Mouse (Mus musculus) spleen, adult 12 weeks (tissue): ENCODE data around the gene Atp9a.

Source experiments
- DNase-seq: peaks from one replicate; pipeline ENCODE4 v3.0.0; 2022; ENCODE audit warnings: low spot score

Atp9a gene

DNA sequence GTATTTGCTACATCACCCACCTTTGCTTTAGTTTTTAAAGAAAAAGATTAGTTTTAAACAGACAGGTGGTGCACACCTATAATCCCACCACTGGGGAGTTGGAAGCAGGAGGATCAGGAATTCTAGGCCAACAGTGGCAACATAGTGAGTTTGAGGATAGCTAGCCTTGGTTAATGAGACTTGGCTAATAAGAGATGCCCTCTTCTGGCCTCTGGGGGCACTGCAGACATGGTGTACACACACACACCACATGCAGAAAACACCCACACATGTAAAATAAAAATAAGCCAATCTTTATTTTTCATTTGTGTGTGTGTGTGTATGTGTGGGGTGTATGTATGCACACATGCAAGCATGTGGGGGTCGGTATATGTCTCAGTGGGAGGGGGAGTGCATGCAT lies 3.4 kb downstream of the Atp9a start:
- no peak for DNase-seq

DNA sequence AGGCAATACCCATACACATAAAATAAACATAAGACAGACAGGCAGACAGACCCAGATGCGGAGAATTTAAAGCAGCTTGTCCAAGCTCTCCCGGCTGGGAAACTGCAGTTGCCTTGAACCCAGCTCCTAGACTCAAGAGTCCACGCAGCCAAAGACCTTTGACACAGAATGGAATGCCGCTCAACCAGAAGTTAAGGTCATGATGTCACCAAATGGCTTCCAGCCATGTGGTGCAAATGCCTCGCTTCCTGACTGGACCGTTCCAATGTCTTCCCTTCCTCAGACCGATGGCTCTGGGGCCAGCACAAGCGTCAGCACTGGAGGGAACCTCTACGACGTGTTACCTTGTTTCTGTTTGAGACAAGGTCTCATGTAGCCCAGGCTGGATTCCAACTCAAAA lies 4.3 kb downstream of the Atp9a start:
- no peak for DNase-seq

DNA sequence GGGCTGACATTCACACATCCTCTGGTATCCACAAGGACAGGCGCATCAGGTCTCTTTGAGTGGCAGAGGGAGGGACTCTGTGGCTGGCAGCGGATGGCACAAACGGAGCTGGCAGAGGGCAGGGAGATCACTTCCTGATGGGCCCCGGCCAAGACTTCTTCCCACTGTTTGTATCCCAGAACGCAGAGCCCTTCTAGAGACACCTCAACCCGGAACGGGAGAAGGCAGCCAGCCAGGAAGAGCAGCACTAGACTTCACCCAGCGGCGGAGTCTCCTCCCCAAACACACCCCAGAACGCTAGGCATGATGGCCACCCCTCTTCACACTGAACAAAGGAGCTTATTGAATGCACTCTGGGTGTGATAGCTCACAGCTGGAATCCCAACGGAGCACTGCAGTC lies 8.2 kb downstream of the Atp9a start:
- no peak for DNase-seq

DNA sequence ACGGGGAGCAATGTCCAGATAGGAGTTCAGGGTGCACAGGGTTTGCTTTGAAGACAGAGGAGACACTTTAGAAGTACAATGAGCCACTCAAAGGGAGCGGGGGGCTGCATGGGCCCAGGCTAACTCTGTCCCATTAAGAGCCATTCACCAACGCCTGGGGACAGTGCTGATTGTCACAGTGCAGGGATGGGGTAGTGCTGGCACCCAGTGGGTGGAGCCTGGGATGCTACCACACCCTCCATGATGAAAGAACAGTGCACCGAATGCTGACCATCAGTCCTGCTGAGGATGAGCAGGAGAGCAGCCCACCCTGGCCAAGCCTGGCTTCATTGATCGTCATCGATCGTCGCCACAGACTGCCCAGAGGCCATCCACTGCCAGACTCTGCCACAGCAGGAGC lies 11.0 kb downstream of the Atp9a start:
- no peak for DNase-seq

DNA sequence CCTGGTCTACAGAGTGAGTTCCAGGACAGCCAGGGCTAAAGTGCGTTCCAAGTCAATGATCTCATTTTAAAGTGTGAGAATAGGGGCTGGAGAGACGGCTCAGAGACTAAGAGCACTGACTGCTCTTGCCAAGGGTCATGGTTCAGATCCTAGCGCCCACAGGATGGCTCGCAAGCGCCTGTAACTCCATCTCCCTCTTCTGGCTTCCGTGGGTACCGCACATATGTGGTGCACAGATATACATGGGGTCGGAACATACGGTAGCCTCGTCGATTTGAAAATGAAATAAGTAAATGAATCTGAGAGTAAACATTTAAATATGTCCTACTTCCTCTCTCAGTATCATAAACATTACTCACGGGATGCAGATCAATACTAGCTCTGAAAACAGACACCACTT lies 12.5 kb downstream of the Atp9a start:
- no peak for DNase-seq

DNA sequence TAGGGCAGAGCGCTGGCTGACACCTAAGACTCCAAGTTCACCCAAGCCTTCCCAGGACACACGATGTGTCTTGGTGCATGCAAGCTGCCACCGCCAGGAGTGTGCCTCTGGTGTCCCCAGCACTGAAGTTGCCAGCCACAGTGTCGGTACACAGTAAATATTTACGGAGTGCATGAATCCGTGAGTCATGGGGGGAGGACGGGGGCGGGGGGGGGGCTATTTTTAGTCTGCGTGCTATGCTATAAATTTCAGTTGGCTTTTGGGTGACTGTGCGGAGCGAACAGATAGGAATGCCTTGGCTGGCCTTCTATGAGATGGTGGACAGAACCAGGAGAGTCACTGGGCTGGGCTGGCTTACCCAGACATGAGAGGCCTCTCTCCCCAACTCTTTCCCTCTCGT lies 14.2 kb downstream of the Atp9a start:
- no peak for DNase-seq

DNA sequence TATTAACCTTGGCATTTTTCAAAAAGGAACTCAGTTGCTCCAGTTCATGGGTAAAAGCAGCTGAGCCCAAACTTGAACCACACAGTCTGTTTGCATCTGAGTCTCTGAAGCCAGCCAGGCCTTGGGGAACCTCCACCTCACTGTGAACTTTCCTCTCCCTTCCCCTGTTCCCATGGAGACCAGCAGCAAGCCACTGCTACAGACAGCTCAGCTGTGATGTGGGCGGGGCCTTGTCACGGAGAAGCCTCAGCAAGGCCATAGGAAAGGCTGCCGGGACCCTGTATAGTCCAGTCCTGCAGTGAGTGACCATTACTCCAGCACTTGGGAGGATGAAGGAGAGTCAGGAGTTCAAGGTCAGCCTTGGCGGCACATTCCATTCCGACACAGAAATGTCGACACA lies 16.2 kb downstream of the Atp9a start:
- DNase-seq: no peak

DNA sequence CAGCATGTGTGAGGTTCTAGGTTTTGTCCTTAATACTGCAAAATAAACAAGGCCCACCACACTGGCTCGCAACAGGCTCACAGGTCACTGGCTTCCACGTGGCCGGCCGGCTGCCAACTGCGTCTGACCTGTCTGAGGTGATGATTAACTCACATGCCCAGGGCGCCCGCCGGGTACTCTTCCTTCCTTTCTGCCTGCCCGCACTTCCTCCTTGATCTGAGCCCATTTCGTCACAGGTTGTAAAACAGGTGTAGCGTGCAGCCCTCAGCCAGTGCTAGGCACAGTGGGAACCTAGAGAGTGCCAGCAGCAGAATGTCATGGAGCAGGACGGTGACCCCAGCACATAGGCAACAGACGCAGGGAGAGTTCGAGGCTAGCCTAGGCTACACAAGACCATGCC lies 20.9 kb downstream of the Atp9a start:
- DNase-seq: no peak

DNA sequence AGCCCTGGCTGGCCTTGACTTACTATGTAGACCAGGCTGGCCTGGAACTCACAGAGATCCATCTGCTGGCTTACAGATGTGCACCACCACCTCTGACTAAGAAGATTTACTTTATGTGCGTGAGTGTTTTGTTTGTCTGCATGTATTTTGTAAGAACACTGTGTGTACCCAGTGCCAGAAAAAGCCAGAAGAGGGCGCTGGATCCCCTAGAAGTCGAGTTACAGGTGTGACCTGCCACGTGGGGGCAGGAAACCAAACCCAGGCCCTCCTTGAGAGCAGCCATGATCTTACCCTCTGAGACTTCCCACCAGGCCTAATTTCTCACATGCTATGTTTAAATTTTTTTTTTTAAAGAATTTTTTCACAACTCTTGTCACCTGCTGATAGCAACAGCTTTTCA lies 22.5 kb downstream of the Atp9a start:
- DNase-seq: no peak

DNA sequence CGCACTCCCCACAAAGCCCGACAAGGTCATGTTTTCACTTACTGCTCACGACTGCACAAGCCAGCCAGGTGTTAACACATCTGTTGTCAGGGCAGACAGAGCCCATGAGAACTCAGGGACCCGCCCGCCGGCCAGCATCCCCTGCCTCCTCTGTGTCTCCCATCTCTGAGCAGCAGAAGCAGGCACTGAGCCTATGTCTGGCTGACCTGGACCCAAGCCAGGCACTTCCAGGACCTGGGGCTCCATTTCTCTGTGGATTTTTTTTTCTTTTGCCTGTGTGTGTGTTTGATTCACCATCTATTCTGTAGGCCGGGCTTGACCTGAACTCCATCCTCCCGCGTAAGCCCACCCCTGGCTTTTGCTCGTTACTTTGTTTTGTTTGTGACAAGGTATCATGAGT lies 23.5 kb downstream of the Atp9a start:
- no peak for DNase-seq

DNA sequence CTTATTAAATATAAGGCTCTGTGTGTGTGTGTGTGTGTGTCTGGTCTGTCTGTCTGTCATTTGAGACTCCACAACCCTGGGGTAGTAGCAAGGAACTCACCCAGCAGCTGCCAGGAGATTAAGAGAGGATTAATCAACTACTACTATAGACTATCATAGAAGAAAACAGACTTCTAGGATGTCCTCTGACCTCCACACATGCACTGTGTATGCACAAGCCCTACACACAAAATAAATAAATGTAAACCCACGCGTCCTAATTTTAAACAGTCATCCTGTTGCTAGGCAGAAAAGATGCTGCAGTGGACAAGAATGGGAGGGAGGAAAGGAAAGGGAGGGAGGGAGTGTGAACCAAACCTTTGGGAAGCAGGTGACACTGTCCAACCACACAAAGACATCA lies 23.9 kb downstream of the Atp9a start:
- DNase-seq: no peak

DNA sequence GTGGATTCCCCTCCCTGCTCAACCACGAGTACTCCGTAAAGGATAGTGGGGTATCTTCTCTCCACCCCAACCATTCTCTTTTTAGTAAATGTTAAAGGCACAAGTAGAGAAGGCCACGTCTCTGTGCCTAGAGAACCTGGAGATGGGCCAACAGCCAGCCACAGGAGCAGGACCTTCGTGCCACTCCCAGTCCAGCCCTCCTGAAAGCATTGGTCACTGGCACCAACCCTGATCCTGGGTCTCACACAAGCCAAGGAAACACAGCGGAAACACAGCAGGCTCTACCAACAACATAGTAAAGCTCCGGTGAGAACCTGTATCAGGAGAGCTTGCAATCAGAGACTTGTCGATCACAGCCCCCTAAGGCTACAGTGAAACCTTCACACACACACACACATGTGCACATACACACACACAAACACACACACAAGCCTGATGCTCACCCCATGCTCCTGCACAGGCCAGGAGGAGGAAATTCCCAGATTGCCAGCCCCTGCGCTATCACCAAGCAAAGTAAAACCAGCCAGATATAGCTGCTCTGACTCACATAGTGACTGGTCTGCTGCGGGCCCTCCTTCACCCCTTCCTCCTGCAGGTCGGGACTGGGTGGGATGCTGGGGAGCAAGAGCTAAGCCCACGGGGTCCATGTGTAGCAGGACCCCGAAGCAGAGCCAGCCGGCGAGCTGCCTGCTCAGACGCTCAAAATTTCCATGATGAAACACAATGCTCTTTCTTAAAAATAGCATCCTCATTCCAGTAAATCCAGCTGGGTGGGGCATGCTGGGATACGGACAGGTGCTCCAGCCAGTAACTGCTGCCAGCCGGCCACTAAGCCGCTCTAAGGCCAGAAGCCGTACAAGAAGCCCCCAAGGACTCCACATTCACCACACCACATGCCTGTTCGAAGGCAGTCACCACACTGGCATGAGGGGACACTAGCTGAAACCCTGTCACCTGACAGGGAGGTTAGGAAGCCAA lies 29.7 kb downstream of the Atp9a start:
- no peak for DNase-seq

DNA sequence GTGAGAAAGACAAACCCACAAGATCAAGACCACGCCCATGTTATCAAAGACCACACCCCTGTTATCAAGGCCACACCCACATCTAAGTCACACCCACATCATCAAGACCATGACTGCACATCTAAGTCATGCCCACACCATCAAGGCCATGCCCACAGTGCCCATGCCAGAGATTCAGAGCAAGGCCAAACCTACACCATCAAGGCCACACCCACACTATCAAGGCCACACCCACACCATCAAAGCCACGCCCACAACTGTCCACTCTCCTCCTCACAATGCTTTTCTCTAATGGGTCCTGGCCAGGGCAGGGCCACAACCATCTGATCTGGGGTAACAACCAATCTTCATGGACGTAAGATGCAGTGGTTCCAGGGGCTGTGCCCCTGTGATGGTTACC lies 31.2 kb downstream of the Atp9a start:
- DNase-seq: no peak

DNA sequence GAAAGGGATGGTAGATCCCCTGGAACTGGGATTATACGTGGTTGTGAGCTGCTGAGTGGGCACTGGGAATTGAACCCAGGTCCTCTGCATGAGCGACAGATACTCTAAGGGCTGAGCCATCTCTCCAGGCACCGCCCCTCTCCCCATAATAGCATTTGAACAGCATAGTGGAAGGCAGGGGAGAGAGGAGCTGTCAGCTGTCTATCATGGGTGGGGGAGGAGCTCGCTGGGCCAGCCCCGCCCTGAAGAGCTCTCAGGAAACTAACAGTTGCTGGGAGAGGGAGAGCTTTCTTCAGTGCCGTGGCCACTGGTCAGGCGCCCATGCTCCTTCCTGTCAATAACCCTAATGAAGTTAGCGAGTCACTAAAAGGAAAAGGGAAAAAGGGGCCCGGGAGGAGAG lies 34.4 kb downstream of the Atp9a start:
- no peak for DNase-seq

DNA sequence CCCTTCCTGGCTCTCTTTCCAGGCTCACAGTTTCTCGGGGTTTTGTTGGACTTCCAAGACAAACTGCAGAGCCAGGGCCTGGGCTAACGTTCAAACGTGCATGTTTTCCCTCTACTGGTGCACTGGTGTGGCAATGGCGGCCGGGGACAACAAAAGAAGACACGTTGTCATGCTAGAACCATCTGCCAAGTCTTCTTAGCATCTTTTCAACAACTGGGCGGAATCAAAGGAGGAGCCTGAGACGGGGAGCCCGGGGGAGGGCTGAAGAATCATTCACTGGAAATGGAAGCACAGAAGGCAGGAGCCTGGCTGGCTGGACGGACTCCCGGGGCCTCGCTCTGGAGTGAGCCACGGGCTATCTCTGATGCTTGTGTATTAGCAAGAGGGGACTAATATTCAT lies 39.9 kb downstream of the Atp9a start:
- no peak for DNase-seq

DNA sequence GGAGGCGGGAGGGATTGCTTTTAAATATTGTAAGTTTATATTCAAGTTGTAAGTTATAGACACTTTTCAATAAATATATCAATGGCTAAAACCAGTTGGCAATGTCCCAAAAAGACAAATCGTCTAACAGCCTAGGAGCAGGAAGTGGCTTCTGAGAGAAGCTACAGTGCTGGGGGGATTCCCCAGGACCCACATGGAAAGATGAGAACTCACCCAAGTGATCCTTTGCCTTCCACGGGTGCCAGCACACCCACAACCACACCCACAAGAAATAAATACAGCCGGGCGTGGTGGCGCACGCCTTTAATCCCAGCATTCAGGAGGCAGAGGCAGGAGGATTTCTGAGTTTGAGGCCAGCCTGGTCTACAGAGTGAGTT lies 47.2 kb downstream of the Atp9a start:
- DNase-seq: no peak

DNA sequence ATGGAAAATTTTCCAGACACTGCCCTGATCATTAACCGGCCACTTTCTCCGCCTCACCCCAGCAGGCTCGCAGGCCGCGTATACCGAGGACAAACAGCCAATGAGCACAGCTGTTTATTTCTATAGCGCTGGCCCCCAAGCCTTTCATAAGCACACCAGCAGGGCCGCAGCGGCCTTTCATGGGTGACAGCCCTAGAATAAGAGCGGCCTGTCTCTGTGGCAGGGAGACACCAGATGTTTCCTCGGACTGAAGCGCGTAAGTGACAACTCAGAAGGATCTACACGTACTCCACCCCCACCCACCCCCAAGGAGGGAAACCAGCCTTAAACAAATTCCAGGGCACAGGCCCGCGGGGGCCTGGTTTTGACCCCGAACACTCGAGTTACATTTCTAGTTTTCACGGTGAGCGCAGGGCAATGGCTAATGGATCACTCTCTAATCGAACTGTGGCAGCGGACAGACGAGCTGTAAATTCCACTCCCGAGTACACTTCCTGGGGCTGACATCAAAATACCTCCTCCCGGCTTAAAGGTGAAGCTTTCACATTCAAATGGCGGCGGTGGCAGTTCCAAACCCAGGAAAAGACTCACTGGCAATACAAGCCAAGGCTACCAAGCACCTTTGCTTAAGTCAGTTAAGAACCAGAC lies 47.7 kb downstream of the Atp9a start:
- DNase-seq: no peak

DNA sequence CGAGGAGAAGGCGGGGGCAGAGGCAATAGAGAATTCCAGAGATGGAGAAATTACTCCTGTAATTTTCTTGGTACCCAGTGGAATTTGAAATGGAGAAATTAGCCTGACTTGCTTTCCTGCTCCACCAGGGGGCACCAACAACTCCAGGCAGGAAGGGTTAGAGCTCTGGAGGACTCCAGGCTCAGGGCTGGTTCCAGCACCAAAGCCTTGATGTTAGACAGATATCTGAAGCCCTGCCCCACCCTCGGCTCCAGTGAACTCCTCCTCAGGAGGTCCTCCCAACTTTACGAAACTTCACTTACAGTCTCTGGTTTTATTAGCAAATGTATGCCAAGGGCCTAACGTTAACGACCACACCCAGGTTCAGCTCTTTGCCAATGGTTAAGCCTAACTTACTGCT lies 50.4 kb downstream of the Atp9a start:
- DNase-seq: no peak

DNA sequence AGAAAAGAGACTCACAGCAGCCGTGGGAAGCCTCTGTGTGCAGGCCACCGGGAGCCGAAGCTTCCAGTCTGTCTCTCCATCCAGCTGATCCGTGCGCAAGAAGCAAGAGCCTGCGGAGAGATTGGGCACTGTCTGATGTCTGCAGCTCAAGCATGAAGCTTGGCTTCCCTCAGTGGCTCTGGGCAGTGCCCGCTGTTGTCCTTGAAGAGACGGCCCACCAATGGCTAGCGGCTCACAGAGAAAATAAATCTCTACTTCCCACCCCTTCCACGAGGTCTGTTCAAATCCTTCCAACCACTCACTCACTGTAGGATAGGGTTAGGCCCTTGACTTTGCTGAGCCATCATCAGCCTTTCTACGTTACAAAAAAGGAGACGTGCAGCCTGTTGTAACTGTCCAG lies 54.9 kb downstream of the Atp9a start:
- DNase-seq: no peak

DNA sequence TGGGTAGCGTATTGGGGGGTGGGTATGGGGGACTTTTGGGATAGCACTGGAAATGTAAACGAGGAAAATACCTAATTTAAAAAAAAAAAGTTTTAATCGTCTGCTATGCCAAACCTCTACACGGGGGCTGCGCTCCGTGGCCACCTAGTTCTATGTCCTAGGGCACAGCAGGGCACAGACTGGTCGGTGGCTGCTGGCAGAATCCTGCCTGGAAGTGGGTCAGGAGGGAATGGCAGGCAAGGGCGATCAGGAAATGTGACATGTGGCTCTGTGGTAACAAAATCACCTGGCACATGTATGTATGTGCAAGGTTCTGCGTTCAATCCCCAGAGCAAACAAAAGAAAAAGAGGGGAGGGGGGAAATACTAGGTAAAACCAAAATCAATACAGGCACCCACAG lies 56.3 kb downstream of the Atp9a start:
- DNase-seq: no peak

DNA sequence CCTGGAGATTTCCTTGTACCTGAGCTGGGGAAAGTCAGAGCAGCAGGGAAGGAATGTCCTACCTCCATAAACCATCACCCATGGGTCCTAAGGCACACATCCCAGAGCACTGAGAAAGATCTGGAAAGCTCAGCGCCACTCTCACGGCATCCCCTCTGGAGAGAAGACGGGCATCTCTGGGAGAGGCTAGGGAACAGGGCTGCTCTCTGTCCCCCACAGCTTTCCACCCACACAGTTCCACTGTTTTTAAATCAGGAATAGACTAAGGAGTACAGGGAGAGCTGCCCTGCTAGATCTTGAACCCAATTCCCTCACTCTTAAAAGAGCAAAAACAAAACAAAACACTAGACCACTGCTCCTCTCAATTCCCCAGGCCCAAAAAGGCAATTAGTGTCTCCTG lies 57.5 kb downstream of the Atp9a start:
- no peak for DNase-seq

DNA sequence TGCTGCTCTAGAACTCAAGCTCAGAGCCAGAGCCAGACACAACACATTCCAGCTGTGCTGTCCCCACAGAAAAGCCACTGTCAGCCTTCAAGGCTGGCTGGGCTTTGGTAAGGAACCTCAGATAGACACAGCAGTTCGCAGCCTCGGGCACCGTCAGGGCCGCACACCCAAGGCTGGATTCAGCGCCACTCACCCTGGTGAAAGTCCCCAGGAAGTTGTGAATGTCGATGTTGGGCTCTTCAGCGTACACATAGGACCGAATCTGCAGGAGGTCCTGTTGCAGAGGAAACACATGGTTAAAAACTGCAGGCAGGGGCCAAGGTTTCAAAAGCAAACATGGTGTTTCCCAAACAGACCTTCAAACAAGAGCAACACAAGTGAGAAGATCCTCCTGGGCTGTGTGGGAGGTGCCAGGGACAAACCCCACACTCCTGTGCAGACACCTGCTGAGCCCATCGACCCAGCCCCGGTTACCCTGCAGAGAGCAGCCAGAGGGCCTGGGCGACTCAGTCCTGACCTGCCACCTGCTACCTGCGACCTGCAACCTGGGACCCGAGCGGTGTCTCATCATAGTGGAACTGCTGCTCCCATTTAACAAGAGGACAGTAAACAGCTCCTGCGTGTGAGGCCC lies 58.6 kb downstream of the Atp9a start:
- no peak for DNase-seq

DNA sequence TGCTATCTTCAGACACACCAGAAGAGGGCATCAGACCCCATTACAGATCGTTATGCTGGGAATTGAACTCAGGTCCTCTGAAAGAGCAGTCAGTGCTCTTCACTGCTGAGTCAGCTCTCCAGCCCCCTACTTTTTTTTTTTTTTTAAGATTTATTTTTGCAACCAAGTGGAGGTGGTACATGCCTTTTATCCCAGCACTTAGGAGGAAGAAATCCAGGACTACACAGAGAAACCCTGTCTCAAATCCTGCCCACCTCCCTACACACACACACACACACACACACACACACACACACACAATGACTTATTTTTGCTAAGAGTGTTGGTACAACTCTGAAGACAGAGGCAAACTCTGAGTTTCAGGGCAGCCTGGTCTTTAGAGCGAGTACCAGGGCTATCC lies 59.5 kb downstream of the Atp9a start:
- DNase-seq: no peak
